Mouse (Mus musculus) stomach, postnatal 0 days (tissue): ENCODE measurements around the gene Myg1. TPM values are rescaled to one million over a fixed set of nuclear protein-coding genes. Genes with fewer than 3 reads are reported as not detected.

ENCODE experiments used
- ATAC-seq: fragments of 200-750 bp; cut with Nextera tagmentation; 2 replicates; pipeline ENCODE4 v1.8.0; 2017; ENCODE audit not compliant: low FRiP score, low TSS enrichment
- DNase-seq: peaks from one replicate; pipeline ENCODE4 v3.0.0-alpha.2; 2016; ENCODE audit warnings: low spot score
- H3K27ac ChIP-seq: fragments of 300-500 bp; sonication (generic); replicated peaks from 2 replicates; pipeline ENCODE4 v1.5.1; 2014; ENCODE audit warnings: mild to moderate bottlenecking, control low read depth
- H3K27me3 ChIP-seq: fragments of 300-500 bp; sonication (generic); 2 replicates; pipeline ENCODE4 v1.6.1; 2014; ENCODE audit warnings: low read length; ENCODE audit not compliant: control insufficient read depth, insufficient read depth
- H3K36me3 ChIP-seq: fragments of 300-500 bp; sonication (generic); 2 replicates; pipeline ENCODE4 v1.6.1; 2014; ENCODE audit warnings: low read length, mixed read lengths; ENCODE audit not compliant: control insufficient read depth, insufficient read depth
- H3K4me1 ChIP-seq: fragments of 300-500 bp; sonication (generic); replicated peaks from 2 replicates; pipeline ENCODE4 v1.6.1; 2014; ENCODE audit warnings: antibody characterized with exemption; ENCODE audit not compliant: control insufficient read depth, insufficient read depth
- H3K4me2 ChIP-seq: fragments of 300-500 bp; sonication (generic); replicated peaks from 2 replicates; pipeline ENCODE4 v1.6.1; 2014; ENCODE audit warnings: low read depth, mild to moderate bottlenecking, control low read depth, moderate library complexity
- H3K4me3 ChIP-seq: fragments of 300-500 bp; sonication (generic); 2 replicates; pipeline ENCODE4 v1.5.1; 2014; ENCODE audit warnings: low read depth, low read length, control low read depth
- H3K9ac ChIP-seq: fragments of 300-500 bp; sonication (generic); 2 replicates; pipeline ENCODE4 v1.6.1; 2014; ENCODE audit warnings: mild to moderate bottlenecking, low read length, control low read depth, mixed read lengths
- H3K9me3 ChIP-seq: fragments of 300-500 bp; sonication (generic); 2 replicates; pipeline ENCODE4 v1.6.1; 2016; ENCODE audit warnings: low read length; ENCODE audit not compliant: control insufficient read depth
- CTCF ChIP-seq: IDR thresholded peaks from 2 replicates; pipeline ENCODE4 v1.5.1; 2016; ENCODE audit warnings: antibody characterized with exemption, low read depth, mild to moderate bottlenecking, moderate library complexity
- EP300 ChIP-seq: optimal IDR thresholded peaks from 2 replicates; pipeline ENCODE3; 2016; ENCODE audit warnings: antibody characterized with exemption
- WGBS: fragments of 180-500 bp; shearing (Covaris S2); extraction: QIAGEN DNeasy Blood & Tissue Kit; methylation state at CpG from one replicate; pipeline ENCODE4 v1.1.7; 2014; 5-methylcytosine and 5-hydroxymethylcytosine counted together
- polyA plus RNA-seq: library from polyadenylated mRNA; unstranded; fragments of >200 nt; fragmentation: Nextera tagmentation; extraction: Ambion mirVana; gene quantifications from 2 replicates; pipeline ENCODE4 v1.2.1, GENCODE M21; 2015

The Myg1 gene
- polyA plus RNA-seq, result 39.7 and 44.8 TPM in 2 replicates

GRCm38 (mm10) chr15:102331610-102332015, at the start of gene Myg1:
Gene Myg1 (plus strand): TSS chr15:102331709.
- no peaks in the 10 kb centered on the region for H3K27me3 ChIP-seq
- WGBS, result under 1% methylated on average over 30 of the region's 30 CpGs
- H3K9ac ChIP-seq, result peak within 1 kb of the TSS; percentile 67
- H3K4me2 ChIP-seq, result peak within 1 kb of the TSS; percentile 77
- peak within 1 kb of the TSS; percentile 70 for H3K4me3 ChIP-seq
- H3K36me3 ChIP-seq, result peaks cover 9% of the 10 kb centered on the region
- peaks cover 13% of the 10 kb centered on the region for H3K4me1 ChIP-seq
- H3K27ac ChIP-seq, result peak within 1 kb of the TSS; percentile 67
- peak; percentile 85 for DNase-seq
- H3K9me3 ChIP-seq, result no peaks in the 10 kb centered on the region
- ATAC-seq, result peak; percentile 92
- TF ChIP-seq EP300, result no peak
- TF ChIP-seq CTCF, result no peak

DNA sequence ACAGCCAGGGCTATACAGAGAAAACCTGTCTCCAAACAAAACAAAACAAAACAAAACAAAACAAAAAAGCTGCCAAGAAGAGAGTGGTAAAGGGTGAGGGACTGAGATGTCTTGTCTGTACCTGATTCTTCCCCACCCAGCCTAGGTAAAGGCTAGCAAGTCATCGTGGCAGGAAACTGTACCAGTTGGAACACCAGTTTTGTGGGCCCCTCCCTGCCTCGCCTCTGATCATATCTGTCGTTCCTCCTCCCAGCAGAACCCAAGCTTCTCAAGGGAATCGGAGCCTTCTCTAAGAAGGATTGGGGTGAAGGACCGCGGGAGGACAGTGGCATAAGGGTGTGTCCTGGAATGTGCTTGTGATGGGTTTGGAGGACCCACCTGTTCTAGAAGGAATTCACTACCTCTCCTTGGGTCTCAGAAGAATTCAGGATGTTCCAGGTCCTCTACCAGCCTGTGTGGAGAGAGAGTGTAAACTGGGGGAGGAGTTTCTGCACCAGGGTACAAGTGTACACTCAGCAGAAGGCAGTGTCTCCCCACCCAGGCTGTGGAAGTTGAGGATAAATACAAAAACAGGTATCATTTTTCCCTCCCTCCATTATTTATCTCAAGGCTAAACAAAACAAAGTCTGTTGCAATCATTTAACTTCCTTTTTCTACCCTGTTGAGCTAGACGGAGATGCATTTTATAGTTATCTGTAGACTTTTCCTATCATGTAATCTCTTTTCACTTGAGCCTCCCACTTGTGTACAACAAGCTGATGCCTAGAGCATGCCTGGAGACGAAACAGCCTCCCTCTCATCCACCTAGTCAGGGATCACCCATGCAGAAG, 48.8 kb upstream of the Myg1 start:
- Histone ChIP-seq H3K27me3 (no peaks in the 10 kb centered on the region), H3K27ac (0 out of 2 replicates have a peak overlapping the region, but pooled peaks have one; percentile 5), H3K36me3 (peaks cover 7% of the 10 kb centered on the region; the same call in 1 of the 2 replicates), H3K9ac (no peak overlapping the region), H3K4me3 (no peak overlapping the region), H3K9me3 (no peaks in the 10 kb centered on the region), H3K4me2 (no peak overlapping the region), H3K4me1 (peaks cover 9% of the 10 kb centered on the region; the same call in 1 of the 2 replicates)
- TF ChIP-seq EP300 (no peak), CTCF (no peak)
- 57% methylated on average over 8 of the region's 8 CpGs for whole genome bisulfite sequencing
- ATAC-seq (no peak), DNase-seq (no peak)

- no peaks in the 10 kb centered on the region for H3K27me3 ChIP-seq
- ATAC-seq, result no peak
- no peak overlapping the region for H3K4me3 ChIP-seq
- DNase-seq, result no peak
- H3K4me1 ChIP-seq, result peaks cover 9% of the 10 kb centered on the region; the same call in 1 of the 2 replicates
- no peak for TF ChIP-seq EP300
- no peak for TF ChIP-seq CTCF
- WGBS, result 67% methylated on average over 3 of the region's 3 CpGs
- H3K9ac ChIP-seq, result no peak overlapping the region
- no peak overlapping the region for H3K4me2 ChIP-seq
- H3K36me3 ChIP-seq, result peaks cover 7% of the 10 kb centered on the region; the same call in 1 of the 2 replicates
- no peaks in the 10 kb centered on the region for H3K9me3 ChIP-seq
- H3K27ac ChIP-seq, result no peak overlapping the region
Observed at GRCm38 (mm10) chr15:102283648-102284047, 47.9 kb upstream of the Myg1 start.

DNA sequence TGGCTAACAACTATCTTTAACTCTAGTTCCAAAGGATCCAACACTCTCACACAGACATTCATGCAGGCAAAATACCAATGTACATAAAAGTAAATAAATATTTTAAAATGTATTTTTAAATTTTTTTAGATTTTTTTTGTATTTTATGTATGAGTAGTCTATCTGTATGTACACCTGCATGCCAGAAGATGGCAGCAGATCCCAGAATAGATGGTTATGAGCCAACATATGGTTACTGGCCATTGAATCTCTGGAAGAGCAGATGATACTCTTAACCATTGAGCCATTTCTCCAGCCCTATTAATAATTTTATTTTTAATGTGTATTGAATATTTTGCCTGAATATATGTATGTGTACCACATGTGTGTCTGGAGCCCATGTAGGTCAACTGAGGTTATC, 44.1 kb upstream of the Myg1 start:
- peak; percentile 47 for DNase-seq
- TF ChIP-seq EP300 (no peak), CTCF (peak; percentile 82)
- ATAC-seq, result no peak

DNA sequence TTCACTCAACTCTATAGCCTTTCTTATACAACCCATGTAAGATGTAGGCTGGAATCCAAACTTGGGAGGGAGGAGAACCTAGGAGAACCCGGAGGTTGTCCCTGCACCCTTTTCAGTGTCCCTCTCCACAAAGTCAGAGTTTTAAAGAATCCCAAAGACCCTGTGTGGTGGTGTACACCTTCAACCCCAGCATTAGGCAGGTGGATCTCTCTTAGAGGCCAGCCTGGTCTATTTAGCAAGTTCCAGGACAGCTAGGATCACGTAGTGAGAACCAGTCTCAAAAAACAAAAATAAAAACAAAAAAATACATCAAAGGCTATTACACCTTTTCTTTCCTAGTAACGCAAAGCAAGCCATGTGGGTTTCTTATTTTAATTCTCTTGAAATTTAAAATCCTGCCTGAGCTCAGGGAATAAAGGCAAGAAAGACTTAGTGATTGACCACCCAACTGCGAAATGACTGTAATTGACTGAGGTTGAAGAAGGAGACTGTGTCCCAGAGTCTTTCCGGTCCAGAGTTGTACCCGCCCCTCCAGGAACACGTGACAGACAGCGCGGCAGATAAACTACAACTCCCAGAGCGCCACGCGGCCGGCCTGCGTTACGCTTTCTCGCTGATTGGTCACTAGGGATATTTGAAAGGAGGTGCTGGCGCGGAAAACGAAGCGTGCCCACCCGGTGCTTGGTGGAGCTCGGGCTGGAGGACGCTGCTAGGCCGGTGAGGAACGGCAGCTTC, 35.7 kb upstream of the Myg1 start, which contains the start of gene Espl1:
Espl1 (plus strand) TSS at position 634 of the 735 bp plus-strand sequence.
- no peak within 1 kb of the TSS for H3K27ac ChIP-seq
- WGBS, result 6% methylated on average over 25 of the region's 25 CpGs
- no peak for TF ChIP-seq EP300
- no peak for TF ChIP-seq CTCF

More for the DNA sequence above, 44.1 kb upstream of the Myg1 start:
- no peaks in the 10 kb centered on the region for H3K9me3 ChIP-seq
- H3K4me3 ChIP-seq, result no peak overlapping the region
- no peaks in the 10 kb centered on the region for H3K27me3 ChIP-seq
- H3K4me1 ChIP-seq, result no peaks in the 10 kb centered on the region
- H3K27ac ChIP-seq, result no peak overlapping the region
- no peak overlapping the region for H3K9ac ChIP-seq
- H3K36me3 ChIP-seq, result no peaks in the 10 kb centered on the region
- no peak overlapping the region for H3K4me2 ChIP-seq

More for the DNA sequence above, 35.7 kb upstream of the Myg1 start, which contains the start of gene Espl1:
- Histone ChIP-seq H3K27me3 (no peaks in the 10 kb centered on the region), H3K4me1 (no peaks in the 10 kb centered on the region), H3K4me3 (peak within 1 kb of the TSS; percentile 55), H3K4me2 (peak within 1 kb of the TSS; percentile 76), H3K9ac (peak within 1 kb of the TSS; percentile 43), H3K36me3 (peaks cover 3% of the 10 kb centered on the region; the same call in 1 of the 2 replicates), H3K9me3 (no peaks in the 10 kb centered on the region)
- ATAC-seq (peak; percentile 98), DNase-seq (peak; percentile 94)
